Mouse (Mus musculus): Measurements from ENCODE around the gene Ceacam19. TPM values are rescaled to one million over a fixed set of nuclear protein-coding genes. Genes with fewer than 3 reads are reported as not detected.
"Not testable (repeated sequence)": the region's sequence is repeated elsewhere in the genome, so short reads cannot be mapped to it uniquely, and the experiment has no call there.

Ceacam19 gene
- total RNA-seq (2021): not detected in 2 replicates
- long read RNA-seq, experiment 1: 0 reads
- long read RNA-seq, experiment 2: 0 reads

DNA sequence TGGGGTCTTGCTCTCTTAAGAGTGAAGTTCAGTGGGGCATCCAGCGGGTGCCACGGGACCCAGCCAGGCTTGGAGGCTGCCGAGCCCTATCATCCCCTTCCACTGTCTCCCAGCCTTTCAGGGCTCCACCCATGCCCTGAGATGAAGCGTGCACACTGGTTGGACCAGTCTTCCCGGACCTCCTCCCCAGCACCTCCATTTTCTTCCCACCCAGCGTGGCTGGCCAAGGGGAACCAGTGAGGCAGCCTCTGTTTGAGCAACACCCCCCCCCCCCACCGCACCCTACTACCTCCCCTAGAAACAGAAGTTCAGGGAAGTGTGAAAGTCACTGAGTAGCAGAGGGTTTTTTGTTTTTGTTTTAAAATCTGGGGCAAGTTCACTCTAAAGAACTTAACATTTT, at the start of gene Ceacam19:
Gene Ceacam19, minus strand, starts transcription at position 117 of the 400 bp plus-strand sequence.
- no peak for DNase-seq

DNA sequence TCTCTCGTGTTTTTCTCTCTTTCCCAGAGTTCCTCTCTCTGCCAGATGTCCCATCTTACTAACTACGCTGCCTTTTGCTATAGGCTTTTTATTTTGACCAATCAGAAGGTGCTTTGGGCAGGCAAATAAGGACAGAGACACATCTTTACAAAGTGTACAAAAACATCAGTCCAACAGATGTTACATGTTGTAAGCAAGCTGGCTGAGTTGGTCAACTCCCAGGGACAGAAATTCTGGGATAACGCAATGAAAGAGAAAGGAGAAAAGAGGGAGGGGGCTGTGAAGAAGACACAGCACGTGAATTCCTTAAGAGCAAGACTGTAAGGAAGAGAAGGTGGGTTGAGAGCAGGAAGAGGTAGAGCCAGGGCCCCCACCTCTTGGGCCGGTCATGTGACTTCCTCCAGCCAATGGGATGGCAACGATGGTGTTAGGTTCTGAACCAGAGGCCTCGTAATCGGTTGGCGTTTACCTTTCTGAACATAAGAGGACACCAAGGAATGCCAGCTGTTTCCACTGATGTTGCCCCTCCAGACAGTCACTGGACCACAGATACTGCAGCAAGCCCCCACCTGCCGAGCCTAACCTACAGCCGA, 49.6 kb upstream of the Ceacam19 start:
- no peak for DNase-seq

DNA sequence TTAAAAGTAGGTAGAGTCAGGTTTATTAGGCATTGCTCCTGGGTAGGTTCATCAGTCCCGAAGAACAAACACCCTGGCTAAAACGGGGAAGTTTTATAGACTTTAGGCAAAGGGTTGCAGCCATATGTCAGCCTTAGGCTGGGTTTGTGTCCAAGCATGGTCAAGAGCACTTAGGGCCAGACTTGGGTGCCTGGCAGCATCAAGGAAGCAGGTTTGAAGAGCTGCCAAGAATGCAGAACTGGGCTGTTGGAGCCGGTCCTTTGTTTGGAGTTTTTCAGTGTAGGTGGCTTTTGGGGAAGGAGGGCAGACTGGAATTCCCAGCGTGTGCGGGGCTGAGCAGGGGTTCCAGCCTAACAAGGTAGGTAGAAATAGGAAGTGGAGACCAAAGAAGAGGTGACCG, 48.2 kb upstream of the Ceacam19 start:
- no peak for DNase-seq

DNA sequence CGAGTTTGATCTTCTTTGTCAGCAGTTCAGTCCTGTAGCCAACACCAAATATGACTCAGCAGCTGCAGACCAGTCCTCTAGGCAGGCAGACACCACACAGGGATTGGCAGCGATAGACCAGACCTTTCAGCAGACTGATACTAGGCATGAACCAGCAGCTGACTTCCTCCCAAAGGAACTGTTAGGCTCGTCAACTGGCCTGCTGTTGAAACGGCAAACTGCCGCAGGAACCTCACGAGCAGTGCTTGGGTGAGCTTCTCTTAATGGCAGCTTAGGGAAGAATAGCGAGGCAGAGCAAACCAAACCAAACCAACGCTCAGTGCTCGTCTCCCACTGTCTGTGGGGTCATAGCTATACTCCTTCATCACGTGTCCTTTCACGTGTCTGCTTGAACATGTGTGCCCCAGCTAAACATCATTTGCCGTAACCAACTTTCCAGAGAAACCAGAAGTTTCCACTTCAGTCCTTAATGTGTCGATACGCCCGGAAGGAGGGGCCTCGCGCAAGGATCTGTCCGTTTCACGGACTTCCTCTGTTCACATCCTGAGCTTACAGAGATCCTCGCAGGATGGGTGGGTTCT, 47.5 kb upstream of the Ceacam19 start:
- no peak for DNase-seq

DNA sequence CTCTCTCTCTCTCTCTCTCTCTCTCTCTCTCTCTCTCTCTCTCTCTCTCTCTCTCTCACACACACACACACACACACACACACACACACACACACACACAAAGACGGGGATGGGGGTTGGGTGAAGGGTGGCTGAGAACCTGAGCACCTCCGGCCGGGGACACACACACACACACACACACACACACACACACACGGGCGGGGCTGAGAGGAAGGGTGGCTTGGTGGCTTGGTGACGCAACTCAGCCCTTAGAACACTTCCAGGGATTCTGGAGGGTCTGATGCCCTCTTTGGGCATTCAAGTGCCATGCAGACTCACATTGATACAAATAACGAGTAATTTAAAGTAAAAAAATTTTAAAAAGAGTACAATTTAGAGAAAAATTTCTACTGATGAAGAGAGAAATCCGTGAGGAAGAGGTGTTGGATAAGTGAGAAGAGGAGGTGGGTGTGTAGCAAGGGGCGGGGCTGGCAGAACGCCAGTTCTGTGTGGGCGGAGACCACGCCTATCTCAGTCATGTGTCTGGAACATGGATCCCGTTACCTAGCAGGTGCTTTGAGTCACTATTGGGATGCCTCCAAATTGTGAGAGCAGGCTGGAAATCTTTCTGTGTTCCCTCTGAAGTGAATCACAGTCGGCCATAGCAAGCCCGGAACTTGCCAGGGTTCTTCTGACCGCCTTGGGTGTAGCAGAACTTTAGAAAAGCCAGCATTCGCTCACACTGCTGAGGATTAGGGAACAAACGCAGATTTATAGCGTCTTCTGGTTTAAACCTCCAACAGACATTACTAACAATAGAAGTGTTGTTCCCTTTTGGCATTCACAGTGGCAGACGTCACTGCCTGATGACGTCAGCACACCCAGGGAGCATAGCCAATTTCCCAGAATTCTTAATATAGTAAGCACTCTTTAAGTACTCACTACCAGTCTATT, 45.4 kb upstream of the Ceacam19 start:
- peak; percentile 78 for DNase-seq

DNA sequence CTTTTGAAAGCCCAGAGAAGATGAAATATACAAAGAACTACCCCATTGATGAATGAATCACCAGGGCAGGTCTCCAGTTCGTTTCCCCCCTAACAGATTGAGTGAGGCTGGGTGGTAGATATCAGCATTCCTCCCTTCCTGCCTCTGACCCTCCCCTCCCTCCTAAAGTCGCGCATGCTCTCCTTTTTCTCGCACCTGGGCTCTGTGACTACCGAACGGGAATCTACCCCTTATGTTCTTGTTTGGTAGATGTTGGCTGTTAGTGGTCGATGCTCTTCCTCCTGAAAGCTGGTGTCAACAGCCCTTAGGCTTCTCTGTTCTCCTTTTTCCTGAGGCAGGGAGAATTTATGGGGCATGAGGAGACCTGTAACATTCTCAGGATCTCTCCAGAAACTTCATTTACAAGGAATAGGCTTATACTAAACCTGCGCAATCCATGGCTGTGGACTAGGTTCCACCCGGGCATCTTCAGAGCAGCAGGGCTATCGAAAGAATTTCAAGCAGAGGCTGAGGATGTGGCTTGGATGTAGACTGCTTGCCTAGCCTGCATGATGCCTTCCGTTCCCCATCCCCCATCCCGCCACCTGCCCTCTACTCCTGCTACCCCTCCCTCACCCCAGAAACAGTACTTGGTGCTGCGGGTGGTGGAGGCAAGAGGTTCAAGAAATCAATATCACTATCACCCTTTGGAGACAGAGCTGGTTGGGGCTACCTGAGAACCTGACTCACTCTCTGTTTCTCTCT, 44.5 kb upstream of the Ceacam19 start:
- no peak for DNase-seq

DNA sequence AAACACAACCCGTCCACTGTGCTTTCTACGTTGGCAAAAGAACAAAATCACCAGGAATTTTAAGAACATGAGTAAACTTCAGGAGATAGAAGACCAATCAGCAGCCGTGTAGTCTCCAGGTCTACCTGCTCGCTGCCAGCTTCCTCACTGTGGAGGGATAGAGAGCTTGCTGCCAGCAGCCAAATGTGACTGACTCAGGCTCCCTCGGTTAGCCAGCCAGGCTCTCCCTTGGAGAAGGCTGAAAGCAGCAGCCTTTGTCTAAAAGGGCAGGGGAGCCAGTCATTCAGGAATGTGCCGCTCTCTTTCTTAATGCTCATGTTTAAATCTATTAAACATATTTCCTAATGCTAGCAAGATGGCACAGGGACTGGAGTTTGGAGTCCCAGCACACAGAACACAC, 42.7 kb upstream of the Ceacam19 start:
- DNase-seq: not testable (repeated sequence)

DNA sequence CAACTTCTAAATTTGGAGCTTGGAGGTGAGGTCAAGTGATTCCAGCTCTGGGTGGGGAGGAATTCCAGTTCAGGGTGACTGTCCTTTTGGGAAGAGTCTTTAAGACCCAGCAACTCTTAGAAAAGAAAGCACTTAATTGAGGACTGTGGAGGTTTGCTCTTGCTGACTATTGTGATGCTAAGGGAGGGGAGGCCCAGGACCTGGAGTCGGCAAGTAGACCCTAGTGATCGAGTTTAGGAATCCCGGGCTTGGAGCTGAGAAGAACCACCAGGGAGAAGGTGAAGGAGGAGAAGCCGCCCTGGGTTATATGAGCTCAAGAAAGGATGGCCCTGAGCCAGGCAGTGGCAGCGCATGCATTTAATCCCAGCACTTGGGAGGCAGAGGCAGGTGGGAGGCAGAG, 40.7 kb upstream of the Ceacam19 start:
- DNase-seq: no peak

DNA sequence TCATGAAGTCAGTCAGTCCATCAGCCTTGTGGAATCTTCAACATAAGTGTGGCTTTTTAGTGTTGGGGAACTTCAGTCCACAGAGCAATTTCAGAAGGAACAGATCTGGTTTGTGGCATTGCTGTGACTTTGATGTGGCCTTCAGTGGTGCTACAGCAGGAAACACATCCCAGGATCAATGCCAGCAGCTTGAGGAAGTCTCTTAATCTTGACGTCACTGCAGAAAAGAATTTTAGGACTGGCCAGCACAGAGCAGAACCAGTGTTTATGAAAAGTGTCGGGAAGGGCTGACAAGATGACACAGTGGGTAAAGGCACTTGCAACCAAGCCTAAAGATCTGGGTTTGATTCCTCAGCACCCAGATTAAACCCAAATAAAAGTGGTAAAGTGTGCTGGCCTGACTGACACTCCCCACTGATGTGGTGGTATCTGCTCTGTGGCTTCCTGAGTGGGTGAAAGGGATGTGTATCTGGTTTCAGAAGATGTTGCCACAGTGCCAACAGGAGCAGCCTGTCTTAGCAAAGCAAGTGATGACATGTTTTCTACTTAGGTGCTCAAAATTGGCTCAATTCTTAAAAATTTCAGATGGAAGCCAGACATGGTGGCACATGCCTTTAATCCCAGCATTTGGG, 39.2 kb upstream of the Ceacam19 start:
- DNase-seq: peak; percentile 52

DNA sequence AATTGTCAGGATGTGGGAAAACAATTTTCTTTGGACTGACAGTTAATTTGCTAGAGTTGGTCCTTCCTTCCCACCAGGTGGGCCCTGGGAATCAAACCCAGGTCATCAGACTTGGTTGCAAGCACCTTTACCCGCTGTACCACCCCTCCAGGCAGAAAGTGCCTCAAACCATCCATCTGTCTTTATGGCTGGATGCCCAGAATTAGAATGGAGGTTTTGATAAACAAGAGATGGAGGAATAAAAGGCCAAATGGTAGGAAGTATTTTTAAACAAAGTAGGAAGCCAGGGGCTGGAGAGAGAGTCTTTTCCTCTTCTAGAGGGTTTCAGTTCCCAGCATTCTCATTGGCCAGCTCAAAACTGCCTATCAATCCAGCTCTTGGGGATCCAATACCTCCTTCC, 37.6 kb upstream of the Ceacam19 start:
- no peak for DNase-seq

DNA sequence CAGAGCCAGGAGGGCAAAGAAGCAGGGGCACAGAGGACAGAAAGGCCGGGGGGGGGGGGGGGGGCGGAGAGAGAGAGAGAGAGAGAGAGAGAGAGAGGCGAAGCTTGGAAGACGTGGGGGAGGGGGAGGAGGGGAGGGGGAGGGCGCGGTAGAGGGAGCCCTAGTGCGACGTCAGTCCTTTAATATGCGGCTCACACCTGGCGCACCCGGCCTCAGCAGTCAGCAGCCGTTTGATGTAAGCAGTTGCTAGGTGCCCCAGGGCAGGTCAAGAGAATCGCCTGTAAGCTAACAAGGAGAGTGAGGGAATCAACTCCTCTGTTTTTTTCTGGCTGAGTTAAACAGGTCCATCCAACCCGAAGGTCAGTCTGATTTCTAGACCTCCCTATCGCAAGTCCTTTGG, 36.0 kb upstream of the Ceacam19 start:
- DNase-seq: no peak

DNA sequence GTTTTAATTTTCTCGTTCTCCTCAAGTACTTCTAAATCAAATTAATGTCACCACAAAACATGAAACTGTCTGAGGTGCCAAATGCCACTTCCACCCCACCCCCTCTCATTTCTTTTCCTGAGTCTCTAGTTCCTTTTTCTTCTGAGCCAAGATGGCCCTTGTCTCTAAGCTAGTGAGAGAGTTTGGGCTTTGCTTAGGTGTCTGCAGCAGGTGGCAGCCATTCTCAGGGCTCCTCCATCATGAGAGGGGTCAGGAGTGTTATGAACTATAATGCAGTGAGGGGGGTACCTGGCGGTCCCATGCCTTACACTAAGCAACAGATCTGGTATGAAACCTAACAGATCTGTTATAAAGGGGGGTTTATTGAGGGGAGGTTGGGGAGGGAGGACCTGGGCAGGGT, 35.6 kb upstream of the Ceacam19 start:
- DNase-seq: no peak

DNA sequence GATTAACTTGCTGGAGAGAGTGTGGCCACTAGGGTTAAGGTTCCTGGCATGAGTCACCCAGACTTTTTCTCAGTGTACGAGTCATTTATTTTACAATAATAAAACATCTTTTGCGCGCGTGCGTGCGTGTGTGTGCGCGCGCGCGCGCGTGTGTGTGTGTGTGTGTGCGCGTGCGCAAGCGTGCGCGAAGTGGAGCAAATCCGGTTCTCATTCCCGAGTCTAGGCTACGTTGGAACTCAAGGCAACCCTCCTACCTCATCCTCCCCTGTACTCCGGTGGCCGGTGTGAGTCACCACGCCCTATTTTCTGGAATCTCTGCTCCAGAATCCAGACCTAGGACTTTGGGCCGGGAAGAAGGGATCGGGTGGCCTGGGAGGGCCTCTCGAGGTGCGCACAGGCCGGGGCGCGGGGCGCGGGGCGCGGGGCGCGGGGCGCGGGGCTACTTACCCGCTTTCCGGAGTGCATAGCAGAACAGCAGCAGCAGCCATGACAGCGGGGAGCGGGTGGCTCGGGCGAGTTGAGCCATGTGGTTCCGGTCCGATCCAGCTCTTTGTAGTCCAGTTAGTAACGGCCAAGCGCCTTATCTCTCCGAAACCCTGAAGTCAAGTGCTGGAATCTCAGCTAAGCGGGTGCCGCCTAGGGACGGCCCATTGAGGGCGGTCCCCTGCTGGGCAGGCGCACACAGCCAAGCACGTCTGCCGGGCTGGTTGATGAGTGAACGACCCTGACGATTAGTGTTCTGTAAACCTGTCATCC, 32.9 kb upstream of the Ceacam19 start, which contains the start of gene Pvr:
Gene Pvr, minus strand, starts transcription at position 655 of the 756 bp plus-strand sequence.
- DNase-seq: peak; percentile 90

DNA sequence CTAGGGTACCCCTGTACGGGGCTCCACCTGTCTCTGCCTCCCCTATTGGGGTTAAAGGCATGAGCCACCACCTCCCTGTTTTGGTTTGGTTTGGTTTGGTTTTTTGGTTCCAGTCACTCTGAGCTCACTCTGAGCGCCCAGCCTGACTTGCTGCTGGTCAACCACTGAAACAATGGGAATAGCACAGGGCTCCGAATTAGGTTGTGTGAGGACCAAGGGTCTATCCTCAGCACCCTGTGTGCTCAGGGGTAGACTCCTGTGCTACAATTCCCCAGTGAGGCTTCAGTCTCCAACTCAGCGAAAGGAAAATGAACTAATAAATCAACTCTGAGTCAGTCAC, 32.4 kb upstream of the Ceacam19 start:
- no peak for DNase-seq

DNA sequence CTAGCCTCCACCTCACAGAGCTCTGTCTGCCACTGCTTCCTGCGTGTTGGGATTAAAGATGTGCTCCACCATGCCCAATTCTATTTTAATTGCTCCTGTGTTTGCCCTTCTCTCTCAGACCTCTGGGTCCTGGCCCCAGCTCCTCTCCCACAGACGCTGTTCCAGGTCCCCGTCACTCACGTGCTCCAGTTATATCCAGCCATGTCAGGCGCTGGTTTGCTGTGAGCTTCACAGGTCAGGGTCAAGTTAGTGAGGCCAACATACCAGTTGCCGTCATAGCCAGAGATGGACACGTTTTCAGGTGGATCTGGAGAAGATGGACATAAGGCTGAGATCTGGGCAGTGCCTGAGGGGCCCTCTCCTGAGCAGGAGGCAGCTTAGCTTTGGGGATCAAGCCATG, 26.8 kb upstream of the Ceacam19 start:
- DNase-seq: no peak

DNA sequence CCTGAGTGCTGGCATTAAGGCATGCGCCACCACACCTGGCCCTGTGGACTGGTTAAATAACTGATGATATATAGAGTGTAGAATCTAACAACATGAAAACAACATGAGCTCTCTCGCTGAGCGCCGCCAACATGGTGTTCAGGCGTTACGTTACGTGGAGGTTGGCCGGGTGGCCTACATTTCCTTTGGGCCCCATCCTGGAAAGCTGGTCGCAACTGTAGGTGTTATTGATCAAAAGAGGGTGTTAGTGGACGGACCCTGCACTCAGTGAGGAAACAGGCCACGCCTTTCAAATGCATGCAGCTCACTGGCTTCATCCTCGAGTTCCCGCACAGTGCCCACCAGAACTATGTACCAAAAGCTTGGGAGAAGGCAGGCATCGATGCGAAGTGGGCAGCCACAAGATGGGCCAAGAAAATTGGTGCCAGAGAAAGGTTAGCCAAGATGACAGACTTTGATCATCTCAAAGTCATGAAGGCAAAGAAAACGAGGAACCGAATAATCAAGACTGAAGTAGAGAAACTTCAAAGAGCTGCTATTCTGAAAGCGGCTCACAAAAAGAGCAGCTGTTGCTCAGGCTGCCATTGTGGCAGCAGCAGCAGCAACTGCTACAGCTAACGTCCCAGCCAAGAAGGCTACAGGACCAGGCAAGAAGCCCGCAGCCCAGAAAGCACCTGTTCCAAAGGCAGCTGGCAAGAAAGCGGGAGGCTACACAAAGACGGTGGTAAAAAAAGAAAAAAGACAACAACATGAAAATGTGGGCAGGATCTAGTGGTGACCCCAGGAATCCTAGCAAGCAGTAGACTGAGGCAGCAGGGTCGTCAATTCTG, 24.1 kb upstream of the Ceacam19 start:
- DNase-seq: no peak

DNA sequence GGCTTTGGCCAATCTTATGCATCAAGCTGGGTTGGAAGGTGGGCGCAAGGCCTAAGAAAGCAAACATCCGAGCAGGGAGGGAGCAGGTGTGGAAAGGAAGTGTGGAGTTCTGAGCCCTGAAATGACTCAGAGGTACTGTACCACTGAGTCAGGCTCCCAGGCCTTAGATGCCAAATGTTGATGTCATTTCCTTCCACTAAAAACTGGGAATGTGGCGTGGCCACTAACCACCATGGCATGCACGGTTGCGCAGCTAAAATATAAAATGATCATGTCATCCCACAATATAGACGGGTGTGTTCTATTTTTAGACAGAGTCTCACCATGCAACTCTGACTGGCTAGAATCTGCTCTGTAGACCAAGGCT, 23.5 kb upstream of the Ceacam19 start:
- DNase-seq: no peak

DNA sequence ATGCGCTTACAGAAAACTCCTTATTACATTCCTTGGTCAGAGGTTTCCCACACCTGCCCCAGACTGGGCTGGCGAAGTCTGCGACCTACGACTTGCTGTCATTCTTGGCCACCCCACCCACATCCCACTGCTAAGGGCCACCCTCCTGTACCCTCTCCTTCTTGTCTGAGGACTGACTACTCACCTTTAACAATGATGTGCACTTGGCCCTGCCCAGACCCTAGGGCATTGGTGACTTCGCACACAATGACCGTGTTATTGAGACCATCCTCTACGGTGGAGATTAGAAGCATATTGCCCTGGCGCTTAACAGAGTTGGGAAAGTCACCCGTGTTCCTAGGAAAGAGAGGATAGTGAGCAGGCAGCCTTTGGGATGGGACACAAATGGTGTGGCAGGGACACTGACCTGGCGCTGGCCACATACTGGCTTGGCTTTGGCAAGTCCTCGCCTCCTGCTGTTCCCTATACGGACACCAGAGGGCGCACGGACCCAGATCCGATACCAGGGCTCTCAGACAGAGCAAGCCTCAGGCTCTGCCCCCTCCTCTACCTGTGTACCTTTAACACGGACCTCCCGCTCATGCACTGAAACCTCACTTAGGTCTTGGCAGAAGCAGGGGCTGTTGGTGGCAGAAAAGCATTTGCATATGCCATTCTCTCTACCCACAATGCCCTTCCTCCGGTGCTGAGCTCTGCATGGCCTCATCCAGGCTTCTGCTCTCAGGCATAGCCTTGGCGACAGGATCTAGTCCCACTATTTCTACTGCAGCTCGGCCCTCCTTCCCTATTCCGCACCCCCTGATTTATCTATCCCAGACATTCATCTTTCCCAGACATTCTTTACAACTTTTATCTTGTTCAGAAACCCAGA, 22.9 kb upstream of the Ceacam19 start:
- peak; percentile 90 for DNase-seq

DNA sequence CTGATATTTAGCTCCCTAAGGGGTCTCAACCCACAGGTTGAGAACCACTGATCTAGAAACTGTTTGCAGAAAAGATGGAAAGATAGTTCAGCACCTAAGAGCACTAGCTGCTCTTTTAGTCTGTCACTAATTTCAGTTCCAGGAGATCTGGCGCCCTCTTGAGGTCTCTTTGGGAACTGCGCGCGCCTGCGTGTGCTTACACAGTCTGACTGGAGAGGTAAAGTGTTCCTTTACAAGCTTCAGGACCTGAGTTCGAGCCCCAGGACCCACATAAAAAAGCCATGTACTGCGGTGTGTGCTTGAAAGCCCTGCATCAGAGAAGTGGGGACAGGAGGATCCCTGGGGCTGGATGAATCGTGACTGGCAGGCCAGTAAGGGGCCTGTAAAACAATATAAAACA, 2.1 kb upstream of the Ceacam19 start:
- DNase-seq: peak; percentile 78
